Mouse (Mus musculus) G1E (cell line): ENCODE results near the gene Prrc2c. TPM values are rescaled to one million over a fixed set of nuclear protein-coding genes. Genes with fewer than 3 reads are reported as not detected.

ENCODE experiments used
- ATAC-seq: 2 replicates; pipeline ENCODE4 v1.8.0; 2016; ENCODE audit warnings: mild to moderate bottlenecking; ENCODE audit not compliant: insufficient number of reproducible peaks, poor library complexity, low FRiP score, severe bottlenecking; ENCODE audit errors: extremely low read depth
- DNase-seq: peaks from one replicate; pipeline ENCODE4 v3.0.0; 2012; ENCODE audit warnings: low spot score
- H3K27me3 ChIP-seq: 2 replicates; pipeline ENCODE4 v1.6.1; 2012; ENCODE audit warnings: mild to moderate bottlenecking, low read length, inconsistent platforms; ENCODE audit not compliant: insufficient read depth
- H3K36me3 ChIP-seq: replicated peaks from 2 replicates; pipeline ENCODE3; 2012; ENCODE audit warnings: mild to moderate bottlenecking, inconsistent platforms
- H3K4me1 ChIP-seq: 2 replicates; pipeline ENCODE4 v1.6.1; 2012; ENCODE audit warnings: low read depth, low read length, inconsistent platforms, mixed read lengths; ENCODE audit not compliant: insufficient read depth
- H3K4me3 ChIP-seq: 2 replicates; pipeline ENCODE4 v1.5.1; 2012; ENCODE audit warnings: low read depth, mild to moderate bottlenecking, inconsistent platforms, low read length, moderate library complexity, mixed read lengths
- H3K9me3 ChIP-seq: replicated peaks from 2 replicates; pipeline ENCODE4 v1.6.1; 2012; ENCODE audit warnings: inconsistent platforms
- CTCF ChIP-seq: IDR thresholded peaks from 2 replicates; pipeline ENCODE4 v1.5.1; 2012; ENCODE audit warnings: low read depth, low read length, inconsistent platforms, mixed read lengths
- GATA1 ChIP-seq: IDR thresholded peaks from 2 replicates; pipeline ENCODE4 v1.6.1; 2012; ENCODE audit warnings: borderline replicate concordance, low read length, inconsistent platforms, mixed read lengths
- GATA2 ChIP-seq: IDR thresholded peaks from 2 replicates; pipeline ENCODE4 v1.6.1; 2012; ENCODE audit warnings: low read depth, low read length, inconsistent platforms, borderline replicate concordance
- POLR2AphosphoS5 ChIP-seq: IDR thresholded peaks from 2 replicates; pipeline ENCODE4 v1.6.1; 2012; ENCODE audit warnings: low read depth, low read length, inconsistent platforms; ENCODE audit not compliant: insufficient replicate concordance
- TAL1 ChIP-seq: conservative IDR thresholded peaks from 2 replicates; pipeline ENCODE4 v1.6.1; 2012; ENCODE audit warnings: low read depth, low read length, inconsistent platforms, mixed read lengths
- polyA plus RNA-seq: library from polyadenylated mRNA; stranded (reverse); fragments of >175 nt; gene quantifications from 2 replicates; pipeline ENCODE4 v1.2.3, GENCODE M21; 2012
- total RNA-seq, 2 experiments: library from RNA; stranded (forward) in 1 of 2; stranded (reverse) in 1 of 2; fragments of 200-1000 nt in 1 of 2; fragments of >200 nt in 1 of 2; fragmentation: Nextera tagmentation in 1 of 2; gene quantifications; 2 replicates each; pipeline ENCODE4 v1.2.3; 2014 to 2017

Gene Prrc2c
- total and polyA plus RNA-seq, 3 experiments: 98.0 to 595 (median 152) TPM

DNA sequence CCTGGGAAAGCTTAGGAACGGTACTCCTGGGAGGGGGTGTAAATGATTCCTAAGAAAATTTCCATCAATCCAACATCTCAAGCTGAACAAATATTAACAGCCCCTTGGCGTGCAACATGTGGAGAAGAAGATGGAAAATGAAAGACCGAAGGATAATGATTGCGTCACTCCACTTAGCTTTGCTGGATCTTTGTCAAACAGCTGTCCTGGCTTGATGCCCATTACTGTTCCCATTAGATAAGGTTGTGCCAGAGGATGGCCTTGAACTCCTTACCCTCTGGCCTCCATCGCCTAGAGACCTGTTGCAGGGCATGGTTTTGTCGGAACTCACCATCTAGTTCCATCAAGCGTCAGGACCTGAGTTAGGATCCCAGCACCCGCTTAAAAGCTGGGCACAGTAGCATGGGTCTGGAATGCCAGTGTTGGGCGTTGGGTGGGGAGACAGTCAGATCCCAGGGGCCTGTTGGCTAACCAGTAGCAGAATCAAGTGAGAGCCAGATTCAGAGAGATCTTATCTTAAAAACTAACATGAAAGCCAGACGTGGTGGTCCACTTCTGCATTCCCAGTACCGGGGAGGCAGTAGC is 80.0 kb downstream of the Prrc2c start:
- H3K4me1 ChIP-seq: no peaks in the 10 kb centered on the region; the same call in 1 of the 2 replicates
- no peaks in the 10 kb centered on the region for H3K36me3 ChIP-seq
- DNase-seq (no peak), ATAC-seq (no peak)
- TF ChIP-seq GATA1 (no peak), CTCF (no peak), POLR2AphosphoS5 (no peak), GATA2 (no peak), TAL1 (no peak)
- H3K27me3 ChIP-seq: peaks cover 20% of the 10 kb centered on the region
- H3K4me3 ChIP-seq: no peak overlapping the region
- H3K9me3 ChIP-seq: no peaks in the 10 kb centered on the region

DNA sequence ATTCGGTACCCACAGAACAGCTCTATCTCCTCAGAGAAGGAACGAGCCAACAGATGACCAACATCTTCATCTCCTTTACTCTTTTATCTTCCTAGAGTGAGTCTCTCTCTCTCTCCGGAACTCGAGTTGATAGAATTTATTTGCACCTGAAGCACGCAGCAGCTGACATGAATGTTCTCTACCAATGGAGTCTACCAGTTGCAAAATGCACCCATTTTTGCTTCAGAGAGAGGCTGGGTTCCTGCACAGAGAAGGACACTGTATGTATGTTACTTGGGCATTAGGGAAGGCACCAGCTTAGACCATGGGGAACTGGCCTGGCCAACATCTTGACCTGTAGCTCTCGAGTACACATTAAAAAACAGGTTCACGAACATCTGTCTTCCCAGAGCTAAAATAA is 82.2 kb downstream of the Prrc2c start, which contains the start of gene Myocos:
Gene Myocos (minus strand): TSS at position 101 of the 400 bp plus-strand sequence.
- TF ChIP-seq CTCF: no peak
- no peak for TF ChIP-seq POLR2AphosphoS5
- Histone ChIP-seq H3K27me3 (peaks cover 33% of the 10 kb centered on the region), H3K4me1 (no peaks in the 10 kb centered on the region; the same call in 1 of the 2 replicates), H3K9me3 (no peaks in the 10 kb centered on the region), H3K4me3 (no peak within 1 kb of the TSS), H3K36me3 (no peaks in the 10 kb centered on the region)
- no peak for DNase-seq
- ATAC-seq: no peak

DNA sequence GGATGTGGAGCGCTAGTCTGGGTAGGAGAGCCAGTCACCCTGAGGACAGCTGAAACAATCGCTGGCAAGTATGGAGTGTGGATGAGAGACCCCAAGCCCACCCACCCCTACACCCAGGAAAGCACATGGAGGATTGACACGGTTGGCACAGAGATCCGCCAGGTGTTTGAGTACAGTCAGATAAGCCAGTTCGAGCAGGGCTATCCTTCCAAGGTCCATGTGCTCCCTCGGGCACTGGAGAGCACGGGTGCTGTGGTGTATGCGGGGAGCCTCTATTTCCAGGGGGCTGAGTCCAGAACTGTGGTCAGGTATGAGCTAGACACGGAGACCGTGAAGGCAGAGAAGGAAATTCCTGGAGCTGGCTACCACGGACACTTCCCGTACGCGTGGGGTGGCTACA is 91.9 kb downstream of the Prrc2c start:
- ATAC-seq (no peak), DNase-seq (no peak)
- Histone ChIP-seq H3K4me1 (no peaks in the 10 kb centered on the region), H3K27me3 (peaks cover 20% of the 10 kb centered on the region), H3K4me3 (no peak overlapping the region), H3K9me3 (no peaks in the 10 kb centered on the region), H3K36me3 (no peaks in the 10 kb centered on the region)
- TF ChIP-seq CTCF (no peak), POLR2AphosphoS5 (no peak), TAL1 (no peak), GATA2 (no peak), GATA1 (no peak)

DNA sequence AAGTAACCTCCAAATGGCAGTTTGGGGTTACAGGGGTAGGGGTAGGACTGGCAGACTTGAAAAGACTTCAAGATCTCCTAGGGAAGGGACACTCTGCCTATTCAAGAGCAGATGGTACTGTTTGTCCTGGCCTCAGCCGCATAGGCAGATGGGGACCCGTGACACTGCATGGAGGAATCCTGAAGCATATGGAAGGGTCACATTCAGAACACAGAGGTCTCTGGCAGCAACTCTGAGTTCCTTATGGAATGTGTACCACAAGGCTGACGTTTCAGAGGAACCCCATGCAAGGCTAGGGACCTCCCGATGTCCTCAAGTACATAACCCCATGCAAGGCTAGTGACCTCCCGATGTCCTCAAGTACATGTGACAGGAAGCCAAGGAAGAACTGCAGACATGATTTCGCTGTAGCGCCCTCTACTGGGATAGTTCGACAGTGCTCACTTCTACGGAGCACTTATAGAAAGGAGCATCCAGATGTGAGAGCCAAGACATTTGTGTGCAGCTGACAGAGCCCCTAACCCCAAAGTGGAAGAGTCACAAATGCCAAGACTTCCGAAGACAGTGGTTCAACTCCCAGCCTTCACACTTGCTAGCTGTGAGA is 94.2 kb downstream of the Prrc2c start:
- Histone ChIP-seq H3K36me3 (no peaks in the 10 kb centered on the region), H3K27me3 (peaks cover 36% of the 10 kb centered on the region), H3K9me3 (no peaks in the 10 kb centered on the region), H3K4me3 (no peak overlapping the region), H3K4me1 (no peaks in the 10 kb centered on the region)
- no peak for TF ChIP-seq POLR2AphosphoS5
- TF ChIP-seq TAL1: no peak
- TF ChIP-seq GATA1: no peak
- TF ChIP-seq CTCF: no peak
- no peak for TF ChIP-seq GATA2
- no peak for ATAC-seq
- DNase-seq: no peak

DNA sequence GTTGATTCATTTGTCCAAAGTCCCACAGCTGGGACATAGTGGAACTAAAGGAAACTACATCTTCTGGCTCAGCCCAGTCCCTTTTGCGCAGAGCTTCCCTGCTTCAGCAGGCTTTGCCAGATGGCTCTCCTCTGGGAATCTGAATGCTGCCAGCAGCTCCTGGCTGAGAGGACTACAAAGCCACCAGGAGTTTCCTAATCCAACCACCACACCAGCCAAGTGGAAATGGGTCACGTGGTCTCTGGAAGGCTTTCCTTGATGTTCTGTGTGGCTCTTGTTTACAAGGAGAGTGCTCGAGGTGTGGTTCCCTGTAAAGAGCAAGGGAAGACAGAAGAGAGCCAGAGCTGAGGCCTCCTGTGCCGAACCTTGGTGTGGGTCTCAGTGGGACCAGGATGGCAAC is 96.6 kb downstream of the Prrc2c start:
- DNase-seq (no peak), ATAC-seq (no peak)
- no peaks in the 10 kb centered on the region for H3K9me3 ChIP-seq
- H3K36me3 ChIP-seq: no peaks in the 10 kb centered on the region
- peaks cover 39% of the 10 kb centered on the region for H3K27me3 ChIP-seq
- no peak overlapping the region for H3K4me3 ChIP-seq
- TF ChIP-seq TAL1: no peak
- no peak for TF ChIP-seq GATA2
- no peak for TF ChIP-seq GATA1
- TF ChIP-seq POLR2AphosphoS5: no peak
- TF ChIP-seq CTCF: no peak
- H3K4me1 ChIP-seq: no peaks in the 10 kb centered on the region

DNA sequence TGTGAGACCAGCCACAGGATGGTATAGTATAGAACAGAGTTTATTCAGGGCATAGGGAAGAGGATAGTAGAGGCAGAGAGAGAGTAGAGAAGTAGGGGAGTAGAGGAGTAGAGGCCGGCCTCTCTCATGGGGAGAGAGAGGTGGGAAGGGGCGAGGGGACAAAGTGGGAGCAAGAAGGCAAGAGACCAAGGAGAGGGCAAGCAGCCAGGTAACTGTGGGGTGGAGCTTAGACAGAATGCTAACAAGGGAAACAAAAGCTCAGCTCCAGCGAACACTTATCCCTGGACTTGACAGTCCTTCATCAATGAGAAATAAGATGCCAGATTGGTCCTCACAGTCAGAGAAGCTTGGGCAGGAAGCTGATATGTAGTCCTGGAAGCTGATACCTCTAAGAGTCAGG is 97.8 kb downstream of the Prrc2c start:
- H3K9me3 ChIP-seq: no peaks in the 10 kb centered on the region
- no peaks in the 10 kb centered on the region for H3K36me3 ChIP-seq
- H3K4me1 ChIP-seq: no peaks in the 10 kb centered on the region
- TF ChIP-seq CTCF (no peak), TAL1 (no peak)
- no peak overlapping the region for H3K4me3 ChIP-seq
- no peak for DNase-seq
- no peak for ATAC-seq
- H3K27me3 ChIP-seq: peaks cover 39% of the 10 kb centered on the region
